Mouse (Mus musculus): Measurements from ENCODE around the gene Tmem97.

GRCm38 (mm10) chr11:78528714-78529113 is 21.9 kb downstream of the Tmem97 start:
- TF ChIP-seq CTCF (IDR thresholded peaks at IDR 0.05; ENCODE audit: insufficient read depth, low read length) (no peak), POLR2A (IDR thresholded peaks at IDR 0.05; ENCODE audit: borderline replicate concordance, extremely low read depth, low read depth, low read length) (no peak)
